Mouse (Mus musculus) lung, embryonic 16.5 days (tissue): ENCODE results near the gene Slc4a11. TPM values are rescaled to one million over a fixed set of nuclear protein-coding genes. Genes with fewer than 3 reads are reported as not detected.

Experiments used
- ATAC-seq: fragments of 200-750 bp; cut with Nextera tagmentation; 2 replicates; pipeline ENCODE4 v1.8.0; 2017; ENCODE audit warnings: low read depth, mild to moderate bottlenecking, moderate library complexity
- H3K27ac ChIP-seq: fragments of 300-500 bp; sonication (generic); 2 replicates; pipeline ENCODE4 v1.5.1; 2014; ENCODE audit warnings: mild to moderate bottlenecking, control low read depth, low read length
- H3K27me3 ChIP-seq: fragments of 300-500 bp; sonication (generic); 2 replicates; pipeline ENCODE4 v1.6.1; 2014; ENCODE audit warnings: low read depth, low read length, mixed read lengths; ENCODE audit not compliant: control insufficient read depth, insufficient read depth
- H3K36me3 ChIP-seq: fragments of 300-500 bp; sonication (generic); 2 replicates; pipeline ENCODE4 v1.6.1; 2014; ENCODE audit warnings: low read length; ENCODE audit not compliant: control insufficient read depth, insufficient read depth
- H3K4me1 ChIP-seq: fragments of 300-500 bp; sonication (generic); replicated peaks from 2 replicates; pipeline ENCODE4 v1.6.1; 2014; ENCODE audit warnings: low read length, mixed read lengths; ENCODE audit not compliant: control insufficient read depth, insufficient read depth
- H3K4me2 ChIP-seq: fragments of 300-500 bp; sonication (generic); 2 replicates; pipeline ENCODE4 v1.6.1; 2014; ENCODE audit warnings: low read depth, low read length, control low read depth
- H3K4me3 ChIP-seq: fragments of 300-500 bp; sonication (generic); 2 replicates; pipeline ENCODE4 v1.5.1; 2014; ENCODE audit warnings: mild to moderate bottlenecking, low read length, control low read depth
- H3K9ac ChIP-seq: fragments of 300-500 bp; sonication (generic); 2 replicates; pipeline ENCODE4 v1.6.1; 2014; ENCODE audit warnings: low read length, control low read depth
- H3K9me3 ChIP-seq: fragments of 300-500 bp; sonication (generic); 2 replicates; pipeline ENCODE4 v1.6.1; 2016; ENCODE audit warnings: low read length; ENCODE audit not compliant: control insufficient read depth
- WGBS: fragments of 180-500 bp; shearing (Covaris S2); extraction: QIAGEN DNeasy Blood & Tissue Kit; methylation state at CpG from one replicate; pipeline ENCODE4 v1.1.7; 2014; 5-methylcytosine and 5-hydroxymethylcytosine counted together
- polyA plus RNA-seq: library from polyadenylated mRNA; unstranded; fragments of >200 nt; fragmentation: Nextera tagmentation; extraction: Ambion mirVana; gene quantifications from 2 replicates; pipeline ENCODE4 v1.2.1, GENCODE M21; 2015

Gene Slc4a11
- polyA plus RNA-seq, 1 experiment from 2014 or later: 0.53 TPM

DNA sequence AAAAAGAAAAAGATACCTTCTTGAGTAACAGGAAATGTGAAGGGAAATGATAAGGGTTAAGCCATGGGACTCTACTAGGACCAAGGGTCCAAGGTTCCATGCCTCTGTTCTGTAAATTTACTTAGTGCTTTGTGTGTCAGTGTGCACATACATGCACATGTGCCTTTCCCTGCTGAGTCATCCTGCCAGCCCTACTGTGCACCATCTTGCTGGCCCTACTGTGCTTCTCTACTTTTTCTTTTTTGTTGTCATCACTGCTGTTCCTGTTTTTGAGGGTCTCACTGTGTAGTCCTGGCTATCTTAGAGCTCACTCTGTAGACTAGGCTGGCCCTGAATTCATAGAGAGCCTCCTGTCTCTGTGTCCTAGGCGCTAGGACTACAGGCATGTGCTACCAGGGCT, 30.4 kb upstream of the Slc4a11 start:
- Histone ChIP-seq H3K4me1 (no peaks in the 10 kb centered on the region), H3K27ac (no peak overlapping the region), H3K36me3 (peaks cover 19% of the 10 kb centered on the region), H3K9ac (no peak overlapping the region), H3K27me3 (no peaks in the 10 kb centered on the region), H3K9me3 (no peaks in the 10 kb centered on the region), H3K4me2 (no peak overlapping the region), H3K4me3 (no peak overlapping the region)
- ATAC-seq: no peak
- WGBS: 92% methylated on average over 1 of the region's 1 CpGs

DNA sequence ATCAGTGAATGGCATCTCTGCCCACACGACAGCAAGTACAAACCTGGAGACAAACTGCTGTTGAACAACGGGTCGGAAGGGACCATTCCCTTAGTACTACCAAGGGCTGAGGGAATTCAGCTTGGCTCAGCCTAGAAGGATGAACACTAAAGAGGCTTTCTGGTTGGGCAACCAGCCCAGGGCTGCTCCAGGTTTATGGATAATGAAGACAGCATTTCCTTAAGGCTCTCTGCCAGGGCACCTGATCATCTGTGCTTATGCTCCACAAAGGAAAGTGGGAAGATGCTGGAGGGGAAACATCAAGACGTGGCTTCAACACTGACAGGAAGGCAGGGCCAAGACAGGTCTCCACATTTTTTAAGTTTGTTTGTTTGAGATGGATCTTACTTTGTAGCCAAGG, 27.1 kb upstream of the Slc4a11 start:
- WGBS: 81% methylated on average over 4 of the region's 4 CpGs
- peaks cover 10% of the 10 kb centered on the region for H3K36me3 ChIP-seq
- H3K4me3 ChIP-seq: no peak overlapping the region
- no peak overlapping the region for H3K27ac ChIP-seq
- no peaks in the 10 kb centered on the region for H3K27me3 ChIP-seq
- H3K4me1 ChIP-seq: no peaks in the 10 kb centered on the region
- no peak overlapping the region for H3K4me2 ChIP-seq
- H3K9me3 ChIP-seq: no peaks in the 10 kb centered on the region
- no peak for ATAC-seq
- H3K9ac ChIP-seq: no peak overlapping the region

DNA sequence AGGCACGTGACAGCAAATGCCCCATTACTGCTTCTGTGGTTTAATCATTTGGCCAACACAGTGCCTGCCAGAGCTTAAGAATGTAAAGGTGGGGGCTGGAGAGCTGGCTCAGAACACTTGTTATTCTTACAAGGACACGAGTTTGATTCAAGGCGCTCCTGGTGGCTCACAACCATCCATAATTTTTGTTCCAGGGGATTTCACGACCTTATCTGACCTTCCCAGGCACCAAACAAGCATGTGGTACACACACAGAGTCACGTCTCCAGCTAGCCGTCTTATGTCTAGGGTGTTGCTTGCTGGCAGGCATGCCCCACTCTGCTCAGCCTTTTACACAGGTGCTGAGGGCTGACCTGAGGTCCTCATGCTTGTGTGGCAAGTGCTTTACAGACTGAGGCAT, 20.6 kb upstream of the Slc4a11 start:
- WGBS: 72% methylated on average over 6 of the region's 6 CpGs
- no peak overlapping the region for H3K4me2 ChIP-seq
- no peaks in the 10 kb centered on the region for H3K4me1 ChIP-seq
- H3K27me3 ChIP-seq: no peaks in the 10 kb centered on the region
- H3K4me3 ChIP-seq: no peak overlapping the region
- no peak for ATAC-seq
- H3K27ac ChIP-seq: no peak overlapping the region
- no peaks in the 10 kb centered on the region for H3K9me3 ChIP-seq
- no peak overlapping the region for H3K9ac ChIP-seq
- peaks cover 4% of the 10 kb centered on the region; the same call in 1 of the 2 replicates for H3K36me3 ChIP-seq

DNA sequence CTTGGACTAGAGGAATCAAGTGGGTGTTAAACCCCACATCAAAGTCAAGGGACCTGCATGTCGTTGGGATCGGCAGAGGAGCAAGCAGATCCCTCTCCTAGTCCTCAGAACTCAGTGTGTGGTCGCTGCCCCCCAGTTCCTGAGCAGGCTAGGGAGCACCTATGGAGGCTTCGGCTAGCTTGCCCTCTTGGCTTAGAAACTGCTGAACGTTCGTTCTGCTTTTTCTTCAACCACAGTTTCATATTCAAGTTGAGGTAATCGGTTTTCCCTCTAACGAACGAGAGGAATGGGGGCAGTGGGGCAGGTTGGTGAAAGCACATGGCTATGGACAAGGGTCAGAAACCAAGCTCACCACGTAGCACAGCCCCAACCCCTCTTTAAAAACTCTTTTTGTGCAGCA, 9.7 kb upstream of the Slc4a11 start:
- H3K4me2 ChIP-seq: no peak overlapping the region
- no peak overlapping the region for H3K9ac ChIP-seq
- no peak overlapping the region for H3K27ac ChIP-seq
- ATAC-seq: no peak
- no peaks in the 10 kb centered on the region for H3K27me3 ChIP-seq
- 0 out of 2 replicates have a peak, but pooled peaks cover 2% of the 10 kb centered on the region for H3K4me1 ChIP-seq
- H3K4me3 ChIP-seq: no peak overlapping the region
- 53% methylated on average over 10 of the region's 10 CpGs for WGBS
- no peaks in the 10 kb centered on the region for H3K9me3 ChIP-seq
- peaks cover 4% of the 10 kb centered on the region; the same call in 1 of the 2 replicates for H3K36me3 ChIP-seq

DNA sequence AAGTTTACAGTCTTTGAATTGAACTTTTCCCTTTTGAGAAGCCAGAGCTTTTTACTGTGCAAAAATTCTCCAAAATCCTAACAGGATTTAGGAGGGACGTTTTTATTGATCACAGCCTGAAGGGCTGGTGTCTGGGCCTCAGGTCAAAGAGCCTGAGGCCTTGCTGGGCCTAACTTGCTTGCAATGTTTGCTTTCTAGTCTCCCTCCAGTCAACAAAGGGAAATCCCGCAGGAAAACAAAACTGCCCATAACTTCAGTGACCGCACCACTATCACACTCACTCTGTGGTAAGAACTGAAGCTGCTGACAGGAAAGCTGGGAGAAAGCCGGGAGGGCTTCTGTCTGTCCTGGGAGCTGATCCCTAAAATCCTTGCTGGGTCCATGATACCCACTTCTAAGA, 9.3 kb upstream of the Slc4a11 start:
- no peak overlapping the region for H3K4me2 ChIP-seq
- no peak for ATAC-seq
- 0 out of 2 replicates have a peak, but pooled peaks cover 2% of the 10 kb centered on the region for H3K4me1 ChIP-seq
- H3K27me3 ChIP-seq: no peaks in the 10 kb centered on the region
- H3K4me3 ChIP-seq: no peak overlapping the region
- no peak overlapping the region for H3K9ac ChIP-seq
- no peaks in the 10 kb centered on the region for H3K9me3 ChIP-seq
- H3K27ac ChIP-seq: no peak overlapping the region
- H3K36me3 ChIP-seq: peaks cover 4% of the 10 kb centered on the region; the same call in 1 of the 2 replicates
- WGBS: 54% methylated on average over 4 of the region's 4 CpGs

DNA sequence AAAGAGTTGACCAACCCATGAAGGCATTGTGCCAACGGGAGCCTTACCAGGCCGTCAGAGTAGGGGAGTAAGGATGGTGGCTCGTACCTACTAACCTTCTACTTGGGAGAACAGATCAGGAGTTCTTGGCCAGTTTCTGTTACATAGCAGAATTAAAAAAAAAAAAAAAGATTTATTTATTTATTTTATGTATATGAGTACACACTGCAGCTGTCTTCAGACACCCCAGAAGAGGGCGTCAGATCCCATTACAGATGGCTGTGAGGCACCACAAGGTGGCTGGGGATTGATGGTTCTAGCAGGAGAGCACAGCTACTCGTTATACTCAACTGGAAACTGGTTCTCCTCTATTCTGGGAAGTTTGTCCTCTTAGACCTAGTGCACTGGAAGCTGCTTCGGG, 7.9 kb upstream of the Slc4a11 start:
- no peak for ATAC-seq
- no peak overlapping the region for H3K4me3 ChIP-seq
- no peaks in the 10 kb centered on the region for H3K27me3 ChIP-seq
- H3K4me1 ChIP-seq: 0 out of 2 replicates have a peak, but pooled peaks cover 2% of the 10 kb centered on the region
- H3K9ac ChIP-seq: no peak overlapping the region
- no peaks in the 10 kb centered on the region for H3K9me3 ChIP-seq
- no peak overlapping the region for H3K27ac ChIP-seq
- no peak overlapping the region for H3K4me2 ChIP-seq
- 65% methylated on average over 6 of the region's 6 CpGs for WGBS
- H3K36me3 ChIP-seq: peaks cover 4% of the 10 kb centered on the region; the same call in 1 of the 2 replicates

DNA sequence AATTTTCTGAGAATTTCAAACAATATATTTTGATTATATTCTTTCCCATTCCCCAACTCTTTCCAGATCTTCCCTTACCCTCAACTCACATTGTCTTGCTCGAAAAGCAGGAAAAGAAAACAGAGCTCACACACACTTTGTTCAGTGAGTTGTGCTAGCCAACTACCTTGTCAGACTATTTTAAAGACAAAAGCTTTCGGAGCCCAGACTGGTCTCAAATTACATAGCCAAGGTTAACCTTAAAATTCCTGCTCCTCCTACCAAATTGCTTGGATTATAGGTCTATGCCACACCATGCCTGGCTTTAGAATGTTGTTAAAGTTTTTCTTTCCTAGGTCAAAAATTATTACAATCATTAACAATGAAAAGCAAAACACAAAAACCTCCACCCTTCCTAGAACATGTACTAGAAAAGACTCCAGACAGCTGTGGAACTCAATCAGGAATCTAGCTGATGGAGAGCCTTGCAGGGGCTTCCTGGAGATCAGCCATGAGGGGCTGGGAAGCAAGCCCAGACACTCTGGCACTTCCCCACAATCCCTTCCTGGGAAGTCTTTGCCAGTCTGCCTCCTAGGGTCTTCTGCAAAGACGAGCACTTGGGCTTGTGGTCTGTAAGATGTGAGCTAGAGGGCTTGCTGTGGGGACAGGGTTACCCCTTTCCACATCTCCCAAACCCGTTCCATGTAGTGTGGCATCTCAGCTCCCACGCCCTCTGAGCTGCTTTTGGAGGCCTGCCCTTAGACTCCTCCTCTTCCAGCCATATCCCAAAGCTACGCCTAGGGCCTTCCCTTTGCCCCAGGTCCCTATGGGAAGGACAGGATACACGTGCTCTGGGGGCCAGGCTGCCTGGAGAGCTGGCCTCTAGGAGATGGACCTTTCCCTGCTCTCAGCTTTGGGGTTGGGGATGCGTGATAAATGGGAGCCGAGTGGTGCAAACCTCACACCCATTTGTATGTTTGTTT, 7.0 kb upstream of the Slc4a11 start:
- no peak overlapping the region for H3K4me3 ChIP-seq
- H3K27me3 ChIP-seq: peaks cover 3% of the 10 kb centered on the region; the same call in 1 of the 2 replicates
- peak; percentile 60 for ATAC-seq
- no peak overlapping the region for H3K4me2 ChIP-seq
- peaks cover 4% of the 10 kb centered on the region; the same call in 1 of the 2 replicates for H3K36me3 ChIP-seq
- H3K27ac ChIP-seq: no peak overlapping the region; the same call in 1 of the 2 replicates
- H3K9ac ChIP-seq: no peak overlapping the region
- 51% methylated on average over 9 of the region's 9 CpGs for WGBS
- H3K4me1 ChIP-seq: 0 out of 2 replicates have a peak, but pooled peaks cover 2% of the 10 kb centered on the region
- H3K9me3 ChIP-seq: no peaks in the 10 kb centered on the region

DNA sequence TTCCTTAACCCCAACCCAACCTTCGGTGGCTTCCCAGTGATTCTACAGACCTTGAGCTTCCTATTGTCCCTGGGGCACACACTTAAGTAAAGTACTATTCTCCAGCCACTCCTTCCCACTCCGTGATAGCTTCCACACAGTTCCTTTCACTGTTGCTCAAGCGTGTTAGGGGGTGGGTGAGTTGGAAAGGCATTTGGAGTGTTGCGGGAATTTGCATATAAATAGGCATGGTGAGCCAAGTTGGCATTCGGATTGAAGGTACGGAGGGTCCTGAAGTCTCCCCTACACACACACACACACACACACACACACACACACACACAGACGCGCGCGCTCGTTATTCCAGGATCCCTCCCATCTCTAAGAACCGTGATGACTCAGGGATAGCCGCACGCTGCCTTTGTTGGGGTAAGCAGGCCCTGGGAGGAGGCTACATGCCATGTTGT, 525 bp upstream of the Slc4a11 start:
- peak overlapping the region; percentile 61 for H3K9ac ChIP-seq
- WGBS: 8% methylated on average over 14 of the region's 14 CpGs

DNA sequence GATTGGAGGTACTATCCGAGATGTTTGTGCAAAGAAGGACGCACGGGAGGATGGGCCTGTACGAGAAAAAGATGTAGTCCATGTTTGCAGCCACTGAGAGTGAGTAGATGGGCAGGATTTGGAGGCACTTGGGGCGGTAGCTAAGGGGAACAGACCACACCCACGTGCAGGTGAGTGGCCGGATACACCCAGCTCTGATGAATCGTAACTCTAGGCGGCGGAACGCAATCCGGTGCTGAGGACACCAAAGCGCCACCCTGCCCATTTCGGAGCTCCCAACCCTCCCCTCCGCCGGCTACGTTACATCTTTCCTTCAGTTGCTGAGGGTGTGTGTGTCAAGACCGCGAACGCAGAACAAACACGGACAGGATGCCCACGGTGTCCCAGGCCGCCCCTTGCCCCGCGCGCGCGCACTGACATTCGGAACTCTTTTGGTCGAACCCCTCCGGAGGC, 593 bp downstream of the Slc4a11 start:
- peak overlapping the region; percentile 61 for H3K9ac ChIP-seq
- ATAC-seq: peak; percentile 51
- WGBS: 1% methylated on average over 31 of the region's 31 CpGs
- peaks cover 9% of the 10 kb centered on the region for H3K4me1 ChIP-seq
- peaks cover 38% of the 10 kb centered on the region for H3K27me3 ChIP-seq
- H3K36me3 ChIP-seq: no peaks in the 10 kb centered on the region
- no peak overlapping the region for H3K27ac ChIP-seq
- H3K4me3 ChIP-seq: peak overlapping the region; percentile 67
- no peaks in the 10 kb centered on the region for H3K9me3 ChIP-seq
- peak overlapping the region; percentile 100 for H3K4me2 ChIP-seq

More for the DNA sequence above, 525 bp upstream of the Slc4a11 start:
- Histone ChIP-seq H3K36me3 (no peaks in the 10 kb centered on the region), H3K9me3 (no peaks in the 10 kb centered on the region), H3K4me3 (peak overlapping the region; percentile 67), H3K27me3 (peaks cover 38% of the 10 kb centered on the region), H3K4me2 (peak overlapping the region; percentile 100), H3K27ac (no peak overlapping the region), H3K4me1 (peaks cover 9% of the 10 kb centered on the region)
- peak; percentile 11; the same call in 1 of the 2 replicates for ATAC-seq
